Mouse (Mus musculus): ENCODE results near the gene Sf3a1. TPM values are rescaled to one million over a fixed set of nuclear protein-coding genes. Genes with fewer than 3 reads are reported as not detected.

Gene Sf3a1
- total RNA-seq, 2 experiments from 2014 or later: 32.7 to 36.7 TPM

Small RNA genes lying within 50 kb of the gene (microRNA-seq; reads per million reads assigned to microRNA genes)
- 0 to 2.2 reads per million in 2 experiments for gene Mir3060 (ENCODE audit: borderline number of aligned reads in 2 of 2)

Other genes starting within 250 kb of the Sf3a1 start
- gene Slc35e4, start 245.7 kb upstream of the Sf3a1 start, total RNA-seq (2021): 1 to 10 TPM; 5.3 to 5.5 TPM
- gene Tcn2, start 228.2 kb upstream of the Sf3a1 start, total RNA-seq (2021): 10 to 100 TPM; 43.7 to 52.1 TPM
- gene Pes1, start 196.4 kb upstream of the Sf3a1 start, total RNA-seq (2021): 10 to 100 TPM; 27.9 to 29.2 TPM
- gene 4930556J24Rik, start 183.6 kb upstream of the Sf3a1 start, total RNA-seq (2021): not detected
- gene Gal3st1, start 176.7 kb upstream of the Sf3a1 start, total RNA-seq (2021): under 1 TPM; 0.19 to 0.22 TPM
- under 1 TPM; 0.36 to 0.57 TPM for gene Sec14l4, start 128.9 kb upstream of the Sf3a1 start, total RNA-seq (2021)
- not detected for gene Sec14l3, start 95.5 kb upstream of the Sf3a1 start, total RNA-seq (2021)
- 100 to 1,000 TPM; 115 to 136 TPM for gene Mtfp1, start 64.9 kb upstream of the Sf3a1 start, total RNA-seq (2021)
- under 1 TPM; 0.69 to 0.87 TPM for gene Sec14l2, start 36.9 kb upstream of the Sf3a1 start, total RNA-seq (2021)
- 10 to 100 TPM; 14.0 to 15.1 TPM for gene Rnf215, start 25.1 kb upstream of the Sf3a1 start, total RNA-seq (2021)
- gene Ccdc157, start 57 bp upstream of the Sf3a1 start, total RNA-seq (2021): 1 to 10 TPM; 5.0 to 5.3 TPM
- 10 to 100 TPM in 1 of 2 experiments, 1 to 10 TPM in 1; 8.6 to 11.2 TPM for gene Tbc1d10a, start 26.4 kb downstream of the Sf3a1 start, total RNA-seq (2021)
- 1 to 10 TPM; 5.2 to 5.5 TPM for gene Castor1, start 57.9 kb downstream of the Sf3a1 start, total RNA-seq (2021)
- not detected for gene Osm, start 76.1 kb downstream of the Sf3a1 start, total RNA-seq (2021)
- under 1 TPM; 0.16 to 0.50 TPM for gene Lif, start 97.2 kb downstream of the Sf3a1 start, total RNA-seq (2021)

All from heart, postnatal 36 days (tissue).